Mouse (Mus musculus) bone marrow macrophage, adult 2 months (primary cell): ENCODE measurements around the gene Dennd5a.

Source experiments
- CTCF ChIP-seq: IDR thresholded peaks from 2 replicates; pipeline ENCODE4 v1.5.1; 2012; ENCODE audit warnings: low read depth, mild to moderate bottlenecking, low read length, moderate library complexity
- POLR2A ChIP-seq: IDR thresholded peaks from 2 replicates; pipeline ENCODE4 v1.6.1; 2012; ENCODE audit warnings: mild to moderate bottlenecking, low read depth, low read length, borderline replicate concordance

DNA sequence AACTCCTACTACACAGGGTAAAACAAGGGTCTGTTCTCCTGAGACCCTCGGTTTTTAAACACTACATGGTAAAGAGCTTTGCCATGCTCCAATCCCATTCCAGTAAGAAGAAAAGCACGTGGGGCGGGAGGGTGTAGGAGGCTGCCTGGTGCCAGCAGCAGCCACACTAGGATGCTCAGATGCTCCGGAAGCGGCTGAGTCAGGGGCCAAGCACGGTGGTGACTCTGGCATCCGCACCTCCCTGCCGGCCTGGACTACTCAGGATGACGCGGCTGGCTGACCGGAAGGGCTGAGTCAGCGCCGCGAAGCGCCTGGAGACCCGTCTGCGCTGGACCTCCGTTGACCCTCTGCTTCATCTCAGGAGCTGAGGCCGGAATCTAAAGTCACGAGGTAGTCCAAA is 42.7 kb upstream of the Dennd5a start:
- TF ChIP-seq CTCF (no peak), POLR2A (no peak)
